Mouse (Mus musculus) adrenal gland (tissue): ENCODE results near the gene Ankrd26.
"Not testable (repeated sequence)": the region's sequence is repeated elsewhere in the genome, so short reads cannot be mapped to it uniquely, and the experiment has no call there.

Source experiments
- intact Hi-C: fragments of 180-260 bp; cut with DNase I; formaldehyde crosslinking; loops from one replicate; pipeline ENCODE4 v1.15.1; 2025
- long read RNA-seq, 2 experiments: library from polyadenylated mRNA; unstranded; transcript quantifications; one replicate each; pipeline ENCODE4 v2.0.0; 2020; ENCODE audit warnings: borderline replicate concordance in 1 of 2; ENCODE audit not compliant: insufficient replicate concordance in 1 of 2

Ankrd26 gene
- long read RNA-seq, experiment 1, partial matches to known transcripts, result 13 of 15 reads
- long read RNA-seq, experiment 1, other reads (novel, unspliced or antisense), result 2 of 15 reads
- long read RNA-seq, experiment 2, partial matches to known transcripts, result 14 of 16 reads
- long read RNA-seq, experiment 2, other reads (novel, unspliced or antisense), result 2 of 16 reads

GRCm38 (mm10) chr6:118561745-118562609, at the start of gene Ankrd26:
TSS of gene Ankrd26 (minus strand) at chr6:118562226.
- intact Hi-C loops, result no loop called here

- intact Hi-C loops, result no loop called here
Measured at GRCm38 (mm10) chr6:118608906-118609305, 46.9 kb upstream of the Ankrd26 start.

GRCm38 (mm10) chr6:118605974-118606373, 43.9 kb upstream of the Ankrd26 start:
- intact Hi-C loops, result no loop called here

GRCm38 (mm10) chr6:118603825-118604224, 41.8 kb upstream of the Ankrd26 start:
- intact Hi-C loops, result no loop called here

GRCm38 (mm10) chr6:118595681-118596055, 33.6 kb upstream of the Ankrd26 start:
- intact Hi-C loops, result no loop called here

- intact Hi-C loops, result no loop called here
Measured at GRCm38 (mm10) chr6:118594833-118595680, 33.0 kb upstream of the Ankrd26 start.

GRCm38 (mm10) chr6:118594070-118594469, 32.0 kb upstream of the Ankrd26 start:
- intact Hi-C loops, result no loop called here

- intact Hi-C loops, result no loop called here
Measured at GRCm38 (mm10) chr6:118593377-118594061, 31.5 kb upstream of the Ankrd26 start.

- intact Hi-C loops, result no loop called here
Measured at GRCm38 (mm10) chr6:118592662-118593376, 30.8 kb upstream of the Ankrd26 start.

GRCm38 (mm10) chr6:118578741-118579140, 16.7 kb upstream of the Ankrd26 start:
- intact Hi-C loops, result not testable (repeated sequence)

GRCm38 (mm10) chr6:118574351-118574750, 12.3 kb upstream of the Ankrd26 start:
- intact Hi-C loops, result no loop called here

- intact Hi-C loops, result no loop called here
Measured at GRCm38 (mm10) chr6:118567816-118568215, 5.8 kb upstream of the Ankrd26 start.

- intact Hi-C loops, result no loop called here
Measured at GRCm38 (mm10) chr6:118561225-118561624, 801 bp downstream of the Ankrd26 start.

- intact Hi-C loops, result no loop called here
Measured at GRCm38 (mm10) chr6:118538627-118539026, 23.4 kb downstream of the Ankrd26 start.

- intact Hi-C loops, result not testable (repeated sequence)
Measured at GRCm38 (mm10) chr6:118537201-118537600, 24.8 kb downstream of the Ankrd26 start.

GRCm38 (mm10) chr6:118535321-118535720, 26.7 kb downstream of the Ankrd26 start:
- intact Hi-C loops, result no loop called here

- intact Hi-C loops, result no loop called here
Measured at GRCm38 (mm10) chr6:118533381-118533780, 28.6 kb downstream of the Ankrd26 start.

- intact Hi-C loops, result no loop called here
Measured at GRCm38 (mm10) chr6:118520668-118521067, 41.4 kb downstream of the Ankrd26 start.

- intact Hi-C loops, result no loop called here
Measured at GRCm38 (mm10) chr6:118513335-118514012, 48.6 kb downstream of the Ankrd26 start.

- intact Hi-C loops, result no loop called here
Measured at GRCm38 (mm10) chr6:118499010-118499409, 63.0 kb downstream of the Ankrd26 start.
